Mouse (Mus musculus) layer of hippocampus, postnatal 25 days (tissue): ENCODE results near the gene Ric1. TPM values are rescaled to one million over a fixed set of nuclear protein-coding genes. Genes with fewer than 3 reads are reported as not detected.

Experiments used
- DNase-seq, 2 experiments: peaks; one replicate each; pipeline ENCODE4 v3.0.0; 2022; ENCODE audit warnings: mixed read lengths in 2 of 2, low spot score in 1 of 2; ENCODE audit errors: extremely low spot score in 1 of 2
- total RNA-seq, 2 experiments: library from RNA; stranded (reverse); gene quantifications; 2 replicates each; pipeline ENCODE4 v1.2.3; 2021

Gene Ric1
- total RNA-seq, 2 experiments from 2014 or later = 40.9 to 47.7 TPM

- DNase-seq = no peak
These were observed 25.1 kb upstream of the Ric1 start for GRCm38 (mm10) chr19:29496786-29497557.

DNA sequence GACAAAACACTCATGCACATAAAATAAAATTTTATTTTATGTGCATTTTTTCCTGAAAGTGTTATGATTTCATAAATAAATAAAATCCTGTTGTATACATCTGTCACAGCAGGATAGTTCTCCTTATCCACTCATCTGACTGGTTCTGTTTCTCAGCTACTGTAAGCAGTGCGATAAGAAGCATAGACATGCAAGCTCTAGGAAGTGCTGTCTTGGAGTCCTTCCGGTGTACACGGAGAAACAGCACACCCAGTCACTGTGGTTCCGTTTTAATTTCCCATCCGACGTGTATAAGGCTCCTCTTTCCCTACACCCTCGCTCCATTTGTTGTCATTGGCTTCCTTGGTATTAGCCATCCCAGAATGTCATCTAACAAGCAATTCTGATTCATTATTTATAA is 24.2 kb upstream of the Ric1 start:
- no peak for DNase-seq

GRCm38 (mm10) chr19:29498842-29499456 is 23.1 kb upstream of the Ric1 start:
- no peak for DNase-seq

DNA sequence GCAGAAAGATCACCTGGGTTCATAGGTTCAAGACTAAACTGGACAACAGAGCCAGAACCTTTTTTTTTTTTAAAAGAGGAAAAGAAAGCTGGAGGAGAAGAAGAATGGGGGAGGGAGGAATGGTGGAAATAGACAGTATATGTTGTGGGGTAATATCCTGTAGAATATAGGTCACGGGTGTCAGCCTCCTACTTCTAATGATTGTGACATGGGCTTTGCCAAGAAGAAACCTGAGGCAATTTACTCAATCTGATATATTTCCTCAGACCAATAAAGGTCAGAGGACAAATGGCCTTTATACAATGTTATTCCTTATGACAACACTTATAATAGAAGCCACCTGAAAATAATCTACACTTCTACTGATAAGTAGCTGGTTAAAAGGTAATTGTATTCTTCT is 21.7 kb upstream of the Ric1 start:
- DNase-seq = no peak

- peak in 1 of 2 experiments; percentile 24 for DNase-seq
These were observed 21.0 kb upstream of the Ric1 start for GRCm38 (mm10) chr19:29501106-29501505.

- DNase-seq = peak; percentile 71 to 95
These were observed 20.6 kb upstream of the Ric1 start for GRCm38 (mm10) chr19:29501507-29501906.

- no peak for DNase-seq
These were observed 18.0 kb upstream of the Ric1 start for GRCm38 (mm10) chr19:29504131-29504530.

DNA sequence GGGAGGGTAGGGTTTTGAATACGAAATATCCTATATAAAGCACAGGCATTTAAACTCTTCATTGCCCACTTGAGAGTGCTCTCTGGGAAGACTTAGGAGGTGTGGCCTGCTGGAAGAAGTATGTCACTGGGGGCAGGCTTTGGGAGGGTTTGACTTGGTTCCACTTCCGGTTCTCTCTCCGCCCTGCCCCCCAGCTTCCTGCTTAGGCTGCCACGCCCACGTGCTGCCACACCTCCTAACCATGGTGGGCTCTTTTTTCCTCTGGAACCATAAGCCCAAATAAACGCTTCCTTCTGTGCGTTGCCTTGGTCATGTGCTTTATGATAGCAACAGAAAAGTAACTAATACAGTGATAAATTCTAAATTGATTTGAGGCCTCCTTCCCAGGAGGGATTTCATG is 16.5 kb upstream of the Ric1 start:
- no peak for DNase-seq

DNA sequence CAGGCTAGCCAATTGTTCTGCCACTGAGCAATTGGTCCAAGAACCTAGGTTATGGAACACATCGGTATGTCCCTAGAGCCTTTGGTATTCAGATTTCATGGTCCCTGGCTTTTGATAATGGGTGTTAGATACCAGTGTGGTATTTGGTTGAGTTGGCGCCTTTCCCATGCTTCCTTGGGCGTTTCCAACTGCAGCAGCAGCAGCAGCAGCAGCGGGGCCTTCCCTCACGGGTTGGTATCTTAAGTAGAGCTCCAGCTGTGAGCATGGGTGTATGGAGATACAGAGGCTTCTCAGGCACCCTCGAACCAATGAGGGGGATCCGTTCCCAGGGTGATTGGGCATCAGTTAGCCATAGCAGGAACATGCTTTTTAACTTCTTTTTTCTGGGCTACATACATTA is 13.9 kb upstream of the Ric1 start:
- DNase-seq = no peak

- DNase-seq = no peak
These were observed 12.2 kb upstream of the Ric1 start for GRCm38 (mm10) chr19:29509857-29510256.

- no peak for DNase-seq
These were observed 10.3 kb upstream of the Ric1 start for GRCm38 (mm10) chr19:29511826-29512225.

GRCm38 (mm10) chr19:29513111-29513766 is 8.8 kb upstream of the Ric1 start:
- DNase-seq = no peak

DNA sequence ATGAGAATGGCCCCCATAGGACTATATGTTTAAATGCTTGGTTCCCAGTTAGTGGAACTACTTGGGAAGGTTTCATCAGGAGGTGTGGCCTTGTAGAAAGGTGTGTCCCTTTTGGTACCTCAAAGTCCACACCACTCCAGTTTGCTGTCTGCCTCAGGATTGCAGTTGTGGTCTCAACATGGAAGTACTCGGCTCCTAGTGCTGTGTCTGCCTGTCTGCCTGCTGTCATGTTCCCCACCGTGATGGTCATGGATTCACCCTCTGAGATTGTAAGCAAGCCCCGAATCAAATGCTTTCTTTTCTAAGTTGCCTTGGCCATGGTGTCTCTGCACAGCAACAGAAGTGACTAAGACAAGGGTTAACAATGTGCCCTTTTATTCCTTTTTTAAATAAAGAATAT is 8.0 kb upstream of the Ric1 start:
- DNase-seq = no peak

GRCm38 (mm10) chr19:29515386-29515785 is 6.7 kb upstream of the Ric1 start:
- no peak for DNase-seq

- DNase-seq = no peak
These were observed 6.1 kb upstream of the Ric1 start for GRCm38 (mm10) chr19:29515991-29516390.

- no peak for DNase-seq
These were observed 3.7 kb upstream of the Ric1 start for GRCm38 (mm10) chr19:29518409-29518808.

DNA sequence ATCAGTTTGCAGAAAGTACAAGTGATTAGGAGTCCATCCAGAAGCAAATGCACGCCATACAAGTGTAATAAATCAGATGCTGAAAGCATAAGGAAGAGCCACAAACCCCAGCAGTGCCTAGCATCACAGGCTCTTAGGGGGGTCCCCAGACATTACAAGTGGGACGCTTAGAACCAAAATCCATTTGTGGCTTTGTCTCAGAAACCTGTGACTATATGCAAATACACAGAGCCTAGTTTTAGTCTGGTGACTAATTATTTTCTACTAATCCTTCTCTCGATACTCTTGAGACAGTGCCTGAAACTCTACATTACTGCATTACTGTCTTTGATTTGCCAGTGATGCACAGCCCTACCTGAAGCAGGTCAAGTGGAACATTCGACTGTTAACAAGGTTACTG is 3.2 kb upstream of the Ric1 start:
- DNase-seq = no peak

DNA sequence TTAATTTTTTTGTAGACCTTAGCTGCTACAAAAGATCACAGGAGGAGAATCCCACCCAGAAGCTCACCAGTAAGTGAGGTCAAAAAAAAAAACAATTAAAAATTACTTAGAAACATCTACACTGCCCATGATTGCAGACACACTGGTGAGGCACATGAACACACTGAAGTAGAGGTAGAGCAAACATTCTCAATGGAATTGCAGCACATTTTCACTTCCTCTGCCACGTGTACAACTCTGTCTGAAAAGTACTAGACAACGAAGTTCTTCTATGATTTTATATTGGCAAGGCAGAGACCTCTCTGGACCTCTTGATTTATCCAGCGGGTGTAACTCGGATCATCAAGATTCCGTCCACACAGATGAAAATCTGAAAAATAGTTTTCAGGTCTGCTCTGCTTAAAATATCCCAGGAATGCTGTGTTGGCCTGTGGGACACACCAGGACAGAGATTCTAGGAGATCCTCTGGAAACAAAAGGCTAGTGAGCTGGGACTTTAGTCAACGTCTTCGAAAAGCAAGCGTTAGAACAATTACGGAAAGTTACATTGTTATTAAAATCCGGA is 1.0 kb upstream of the Ric1 start:
- no peak for DNase-seq

DNA sequence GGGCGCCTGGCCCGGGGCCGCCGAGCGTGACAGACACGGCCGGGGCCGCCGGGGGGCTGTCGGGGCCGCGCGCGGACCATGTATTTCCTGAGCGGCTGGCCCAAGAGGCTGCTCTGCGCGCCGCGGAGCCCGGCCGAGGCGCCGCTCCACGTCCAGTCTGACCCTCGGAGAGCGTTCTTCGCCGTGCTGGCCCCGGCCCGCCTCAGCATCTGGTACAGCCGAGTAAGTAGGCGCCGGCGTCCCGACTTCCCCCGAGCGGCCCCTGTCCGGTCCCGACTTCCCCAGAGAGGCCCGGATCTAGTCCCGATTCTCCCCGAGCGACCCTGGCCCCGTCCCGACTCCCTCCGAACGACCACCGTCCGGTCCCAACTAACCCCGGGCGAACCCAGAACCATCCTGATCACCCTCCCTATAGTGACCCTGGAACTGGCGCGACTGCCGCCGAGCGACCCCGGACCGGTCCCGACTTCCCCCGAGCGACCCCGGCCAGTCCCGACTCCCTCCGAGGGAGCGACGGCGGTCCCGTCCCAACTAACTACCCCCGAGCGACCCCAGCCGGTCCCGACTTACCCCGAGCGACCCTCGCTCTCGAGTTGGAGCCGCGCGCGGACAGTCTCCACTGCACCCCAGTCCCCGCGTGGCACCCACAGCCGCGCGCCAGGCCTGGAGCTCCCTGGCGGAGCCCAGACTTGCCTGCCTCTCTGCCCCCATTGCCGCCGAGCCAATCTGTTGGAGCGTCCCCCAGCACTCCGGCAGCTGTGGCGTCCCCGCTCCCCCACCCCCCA is 555 bp downstream of the Ric1 start:
- peak; percentile 23 to 27 for DNase-seq

- no peak for DNase-seq
These were observed 1.1 kb downstream of the Ric1 start for GRCm38 (mm10) chr19:29523230-29523582.

- no peak for DNase-seq
These were observed 1.6 kb downstream of the Ric1 start for GRCm38 (mm10) chr19:29523701-29524100.
